Mouse (Mus musculus): ENCODE measurements at regions not wholly inside any gene's neighbourhood (a gene's known extent, or its start where the extent isn't known, plus 50 kb on each side); places are given as distances from the start of the nearest gene placed in this dataset.

- Histone ChIP-seq H3K27me3 (ENCODE audit: poor library complexity, severe bottlenecking) (no peaks in the 10 kb centered on the region), H3K36me3 (replicated peaks) (no peaks in the 10 kb centered on the region), H3K27ac (no peak overlapping the region), H3K4me3 (no peak overlapping the region), H3K4me1 (no peaks in the 10 kb centered on the region), H3K9me3 (no peaks in the 10 kb centered on the region)
- 90% methylated on average over 4 of the region's 4 CpGs for WGBS
- DNase-seq (ENCODE audit: extremely low spot score, low spot score), result no peak
These were observed 275.1 kb upstream of the 2610001J05Rik start for GRCm38 (mm10) chr6:14146394-14146793.

DNA sequence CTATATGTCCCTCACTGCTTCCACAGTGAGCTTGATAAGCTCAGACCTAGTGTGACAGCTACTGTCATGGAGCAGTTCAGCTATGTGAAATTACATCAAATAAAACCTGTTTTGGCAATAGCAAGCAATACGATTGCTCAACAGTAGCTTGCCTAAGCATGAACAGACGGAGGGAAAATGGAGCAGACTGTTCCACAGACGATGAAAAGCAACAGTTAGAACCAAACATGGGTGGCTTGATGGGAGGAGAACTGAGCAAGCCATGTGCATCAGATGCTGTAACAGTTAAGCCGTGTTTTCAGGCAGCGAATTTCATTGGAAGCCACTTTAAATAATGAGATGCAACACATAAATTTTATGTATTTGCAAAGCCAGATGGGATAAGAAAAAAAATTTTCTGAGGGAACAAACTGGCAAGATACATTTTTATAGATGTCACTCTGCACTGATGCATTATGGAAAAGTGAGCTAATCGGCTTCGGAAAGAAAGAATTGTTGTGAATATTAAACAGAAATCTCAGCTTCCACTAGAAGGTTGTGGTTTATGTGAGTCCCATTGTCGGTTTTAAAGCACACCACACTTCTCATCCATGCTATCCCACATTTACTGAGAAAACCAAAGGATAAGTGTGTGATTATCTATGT, 270.9 kb upstream of the 2610001J05Rik start:
- no peak overlapping the region for H3K4me3 ChIP-seq
- H3K9me3 ChIP-seq, result no peaks in the 10 kb centered on the region
- H3K4me1 ChIP-seq, result no peaks in the 10 kb centered on the region
- H3K27me3 ChIP-seq (ENCODE audit: poor library complexity, severe bottlenecking), result no peaks in the 10 kb centered on the region
- no peak for DNase-seq (ENCODE audit: extremely low spot score, low spot score)
- 88% methylated on average over 8 of the region's 8 CpGs for WGBS
- H3K27ac ChIP-seq, result no peak overlapping the region
- no peaks in the 10 kb centered on the region for H3K36me3 ChIP-seq (replicated peaks)

DNA sequence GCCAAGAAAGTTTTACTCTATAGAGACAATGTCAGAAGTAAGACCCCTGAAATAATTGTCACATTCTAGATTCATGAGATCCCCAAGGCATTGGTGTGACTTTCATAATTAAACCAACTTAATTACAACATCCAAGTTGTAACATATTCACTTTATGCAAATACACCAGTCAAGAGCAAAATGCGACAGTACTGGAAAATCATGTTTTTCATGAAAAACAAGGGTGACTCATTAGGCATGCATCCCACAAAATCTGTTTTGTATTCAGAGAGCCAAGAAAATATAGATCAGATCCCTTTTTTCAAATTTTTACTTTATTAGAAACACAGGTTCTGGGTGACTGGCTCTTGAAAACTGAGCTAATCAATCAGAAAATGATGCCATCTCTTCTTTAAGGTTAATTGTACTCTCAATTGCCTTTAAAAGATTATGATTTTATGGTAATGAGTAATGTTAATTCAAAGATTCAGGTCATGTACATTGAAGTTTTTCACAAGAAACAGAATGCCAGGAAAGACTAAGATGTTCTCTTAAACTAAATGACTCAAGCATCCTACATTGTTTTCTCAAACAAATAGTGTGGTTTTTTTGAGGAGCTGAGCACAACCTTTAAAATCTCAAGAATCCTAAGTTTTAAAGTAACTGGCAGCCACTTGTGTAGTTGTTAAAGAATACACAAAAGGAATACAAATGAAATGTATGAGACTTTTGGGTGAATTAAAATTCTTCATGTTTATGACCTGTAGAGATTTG, 259.2 kb upstream of the 2610001J05Rik start:
- WGBS, result 94% methylated on average over 1 of the region's 1 CpGs
- H3K4me3 ChIP-seq, result no peak overlapping the region
- DNase-seq (ENCODE audit: extremely low spot score, low spot score), result no peak
- H3K27me3 ChIP-seq (ENCODE audit: poor library complexity, severe bottlenecking), result no peaks in the 10 kb centered on the region
- no peaks in the 10 kb centered on the region for H3K9me3 ChIP-seq
- no peaks in the 10 kb centered on the region for H3K4me1 ChIP-seq
- no peaks in the 10 kb centered on the region for H3K36me3 ChIP-seq (replicated peaks)
- no peak overlapping the region for H3K27ac ChIP-seq

GRCm38 (mm10) chr6:14129394-14129793, 258.1 kb upstream of the 2610001J05Rik start:
- no peaks in the 10 kb centered on the region for H3K4me1 ChIP-seq
- no peaks in the 10 kb centered on the region for H3K36me3 ChIP-seq (replicated peaks)
- no peaks in the 10 kb centered on the region for H3K9me3 ChIP-seq
- no peaks in the 10 kb centered on the region for H3K27me3 ChIP-seq (ENCODE audit: poor library complexity, severe bottlenecking)
- H3K4me3 ChIP-seq, result no peak overlapping the region
- no peak overlapping the region for H3K27ac ChIP-seq
- DNase-seq (ENCODE audit: extremely low spot score, low spot score), result no peak

DNA sequence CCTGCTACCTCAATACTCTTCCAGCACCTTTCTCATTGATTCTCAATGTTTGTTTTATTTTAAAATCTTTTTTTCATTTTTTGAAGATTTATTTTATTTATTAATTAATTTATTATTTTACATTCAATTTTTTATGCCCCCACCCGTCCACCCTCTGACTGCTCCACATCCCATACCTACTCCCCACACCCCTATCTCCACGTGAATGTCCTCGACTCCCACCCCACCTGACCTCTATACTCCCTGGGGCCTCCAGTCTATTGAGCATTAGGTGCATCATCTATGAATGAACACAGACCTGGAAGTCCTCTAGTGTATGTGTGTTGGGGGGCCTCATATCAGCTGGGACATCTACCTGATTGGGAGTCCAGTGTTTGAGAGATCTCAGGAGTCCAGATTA, 251.0 kb upstream of the 2610001J05Rik start:
- H3K36me3 ChIP-seq (replicated peaks), result no peaks in the 10 kb centered on the region
- 88% methylated on average over 3 of the region's 3 CpGs for WGBS
- no peak overlapping the region for H3K27ac ChIP-seq
- H3K4me3 ChIP-seq, result no peak overlapping the region
- H3K4me1 ChIP-seq, result no peaks in the 10 kb centered on the region
- H3K9me3 ChIP-seq, result no peaks in the 10 kb centered on the region
- no peak for DNase-seq (ENCODE audit: extremely low spot score, low spot score)
- no peaks in the 10 kb centered on the region for H3K27me3 ChIP-seq (ENCODE audit: poor library complexity, severe bottlenecking)

GRCm38 (mm10) chr6:14121479-14121878, 250.2 kb upstream of the 2610001J05Rik start:
- Histone ChIP-seq H3K27me3 (ENCODE audit: poor library complexity, severe bottlenecking) (no peaks in the 10 kb centered on the region), H3K4me3 (no peak overlapping the region), H3K36me3 (replicated peaks) (no peaks in the 10 kb centered on the region), H3K27ac (no peak overlapping the region), H3K9me3 (no peaks in the 10 kb centered on the region), H3K4me1 (no peaks in the 10 kb centered on the region)
- DNase-seq (ENCODE audit: extremely low spot score, low spot score), result no peak
- 94% methylated on average over 5 of the region's 5 CpGs for WGBS

GRCm38 (mm10) chr6:14094907-14095306, 223.6 kb upstream of the 2610001J05Rik start:
- Histone ChIP-seq H3K4me1 (no peaks in the 10 kb centered on the region), H3K4me3 (no peak overlapping the region), H3K27me3 (ENCODE audit: poor library complexity, severe bottlenecking) (no peaks in the 10 kb centered on the region), H3K9me3 (no peaks in the 10 kb centered on the region), H3K36me3 (replicated peaks) (no peaks in the 10 kb centered on the region), H3K27ac (no peak overlapping the region)
- no peak for DNase-seq (ENCODE audit: extremely low spot score, low spot score)
- WGBS, result 76% methylated on average over 1 of the region's 1 CpGs

DNA sequence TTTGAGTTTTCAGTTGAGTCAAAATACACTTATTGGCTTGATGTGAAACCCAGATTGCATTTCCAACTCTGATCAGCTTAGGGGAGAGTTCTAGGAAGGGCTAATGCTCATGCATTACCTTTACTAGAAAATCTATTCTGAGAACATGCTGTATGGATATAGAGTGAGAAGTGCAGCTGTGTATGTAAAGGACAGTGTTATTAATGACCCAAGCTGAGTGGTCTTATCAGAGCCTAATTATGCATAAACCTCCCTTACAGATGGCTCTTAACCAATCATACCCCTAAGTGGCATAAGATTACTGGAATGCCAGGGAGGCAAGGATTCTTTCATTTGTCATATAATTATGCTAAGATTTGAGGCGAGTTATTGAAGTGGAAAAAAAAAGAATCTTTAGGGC, 210.6 kb upstream of the 2610001J05Rik start:
- Histone ChIP-seq H3K9me3 (no peaks in the 10 kb centered on the region), H3K27me3 (ENCODE audit: poor library complexity, severe bottlenecking) (no peaks in the 10 kb centered on the region), H3K27ac (no peak overlapping the region), H3K36me3 (replicated peaks) (no peaks in the 10 kb centered on the region), H3K4me1 (no peaks in the 10 kb centered on the region), H3K4me3 (no peak overlapping the region)
- WGBS, result 71% methylated on average over 1 of the region's 1 CpGs
- no peak for DNase-seq (ENCODE audit: extremely low spot score, low spot score)

DNA sequence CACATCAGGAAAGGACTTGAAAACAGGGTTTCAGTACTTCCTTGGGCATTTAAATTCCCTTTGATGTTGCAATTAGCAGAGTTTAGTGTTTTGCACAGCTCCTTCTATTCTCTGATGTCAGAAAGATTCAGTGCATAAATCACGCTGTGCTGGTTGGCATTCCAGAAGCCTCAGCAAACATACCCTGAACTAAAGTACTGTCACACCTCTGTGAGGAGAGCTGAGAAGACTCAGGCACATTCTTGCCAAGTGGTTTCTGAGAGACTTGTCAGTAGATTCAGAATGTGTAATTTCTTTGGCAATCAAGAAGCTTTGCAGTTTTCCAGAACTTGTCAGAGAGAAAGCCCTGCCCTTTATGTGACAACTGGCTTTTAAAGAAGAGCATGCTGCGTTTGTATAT, 192.4 kb upstream of the 2610001J05Rik start:
- H3K27me3 ChIP-seq (ENCODE audit: poor library complexity, severe bottlenecking), result no peaks in the 10 kb centered on the region
- H3K4me1 ChIP-seq, result no peaks in the 10 kb centered on the region
- H3K4me3 ChIP-seq, result no peak overlapping the region
- no peak overlapping the region for H3K27ac ChIP-seq
- H3K36me3 ChIP-seq (replicated peaks), result no peaks in the 10 kb centered on the region
- no peak for DNase-seq (ENCODE audit: extremely low spot score, low spot score)
- no peaks in the 10 kb centered on the region for H3K9me3 ChIP-seq
- 87% methylated on average over 2 of the region's 2 CpGs for WGBS

GRCm38 (mm10) chr6:14046560-14046959, 175.2 kb upstream of the 2610001J05Rik start:
- Histone ChIP-seq H3K27ac (no peak overlapping the region), H3K4me3 (no peak overlapping the region), H3K9me3 (no peaks in the 10 kb centered on the region), H3K36me3 (replicated peaks) (no peaks in the 10 kb centered on the region), H3K4me1 (no peaks in the 10 kb centered on the region), H3K27me3 (ENCODE audit: poor library complexity, severe bottlenecking) (no peaks in the 10 kb centered on the region)
- WGBS, result 91% methylated on average over 5 of the region's 5 CpGs
- no peak for DNase-seq (ENCODE audit: extremely low spot score, low spot score)

GRCm38 (mm10) chr6:14044654-14045053, 173.3 kb upstream of the 2610001J05Rik start:
- WGBS, result 87% methylated on average over 3 of the region's 3 CpGs
- no peak overlapping the region for H3K4me3 ChIP-seq
- DNase-seq (ENCODE audit: extremely low spot score, low spot score), result no peak
- H3K4me1 ChIP-seq, result no peaks in the 10 kb centered on the region
- no peaks in the 10 kb centered on the region for H3K9me3 ChIP-seq
- H3K27ac ChIP-seq, result no peak overlapping the region
- H3K27me3 ChIP-seq (ENCODE audit: poor library complexity, severe bottlenecking), result no peaks in the 10 kb centered on the region
- H3K36me3 ChIP-seq (replicated peaks), result no peaks in the 10 kb centered on the region

GRCm38 (mm10) chr6:14025898-14026297, 154.6 kb upstream of the 2610001J05Rik start:
- Histone ChIP-seq H3K27ac (no peak overlapping the region), H3K4me3 (no peak overlapping the region)
- 84% methylated on average over 2 of the region's 2 CpGs for WGBS

DNA sequence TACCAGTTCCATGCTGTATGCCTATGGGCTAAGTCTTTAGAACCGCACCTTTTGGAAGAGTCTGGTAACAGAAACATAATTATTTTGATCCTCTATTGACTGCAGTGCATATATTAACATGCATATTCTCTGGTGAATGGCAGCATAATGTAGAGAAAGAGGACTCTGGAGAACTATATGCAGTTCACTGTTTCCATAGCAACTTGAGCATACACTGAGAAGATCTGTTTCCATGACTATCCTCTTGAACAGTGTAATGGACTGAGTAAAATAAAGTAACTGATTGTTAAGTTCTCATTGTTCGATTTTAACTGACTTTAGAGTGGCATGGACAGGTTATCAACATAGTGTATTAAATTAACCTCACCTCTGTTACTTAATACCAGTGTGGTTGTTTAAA, 147.6 kb upstream of the 2610001J05Rik start:
- DNase-seq (ENCODE audit: extremely low spot score, low spot score), result no peak
- no peak overlapping the region for H3K4me3 ChIP-seq
- WGBS, result 87% methylated on average over 2 of the region's 2 CpGs
- no peaks in the 10 kb centered on the region for H3K9me3 ChIP-seq
- H3K36me3 ChIP-seq (replicated peaks), result no peaks in the 10 kb centered on the region
- no peak overlapping the region for H3K27ac ChIP-seq
- no peaks in the 10 kb centered on the region for H3K27me3 ChIP-seq (ENCODE audit: poor library complexity, severe bottlenecking)
- no peaks in the 10 kb centered on the region for H3K4me1 ChIP-seq

More at GRCm38 (mm10) chr6:14025898-14026297, 154.6 kb upstream of the 2610001J05Rik start:
- DNase-seq (ENCODE audit: extremely low spot score, low spot score), result no peak
- no peaks in the 10 kb centered on the region for H3K9me3 ChIP-seq
- H3K27me3 ChIP-seq (ENCODE audit: poor library complexity, severe bottlenecking), result no peaks in the 10 kb centered on the region
- no peaks in the 10 kb centered on the region for H3K4me1 ChIP-seq
- no peaks in the 10 kb centered on the region for H3K36me3 ChIP-seq (replicated peaks)

All from forebrain, embryonic 10.5 days (tissue).